Mouse (Mus musculus) liver, adult 2 months (tissue): ENCODE results near the gene 4931406P16Rik. TPM values are rescaled to one million over a fixed set of nuclear protein-coding genes. Genes with fewer than 3 reads are reported as not detected.
"Not testable (repeated sequence)": the region's sequence is repeated elsewhere in the genome, so short reads cannot be mapped to it uniquely, and the experiment has no call there.

Source experiments
- DNase-seq: peaks from one replicate; pipeline ENCODE4 v3.0.0-alpha.2; 2011; ENCODE audit warnings: low read depth, low spot score; ENCODE audit errors: extremely low read depth
- H3K27ac ChIP-seq: fragments of 200-500 bp; replicated peaks from 2 replicates; pipeline ENCODE4 v1.5.1; 2012; ENCODE audit warnings: low read depth, mild to moderate bottlenecking, control low read depth, inconsistent platforms, low read length; ENCODE audit not compliant: insufficient read depth
- H3K27me3 ChIP-seq: fragments of 200-500 bp; 2 replicates; pipeline ENCODE4 v1.6.1; 2012; ENCODE audit warnings: mild to moderate bottlenecking, moderate library complexity, low read length, inconsistent platforms; ENCODE audit not compliant: control insufficient read depth, insufficient read depth
- H3K36me3 ChIP-seq: fragments of 200-500 bp; 2 replicates; pipeline ENCODE4 v1.6.1; 2012; ENCODE audit warnings: low read length, inconsistent platforms; ENCODE audit not compliant: control insufficient read depth, insufficient read depth
- H3K4me1 ChIP-seq: fragments of 200-500 bp; 2 replicates; pipeline ENCODE4 v1.6.1; 2011; ENCODE audit warnings: low read length; ENCODE audit not compliant: control insufficient read depth, insufficient read depth
- H3K4me3 ChIP-seq: fragments of 200-500 bp; 2 replicates; pipeline ENCODE4 v1.5.1; 2011; ENCODE audit warnings: low read depth, mild to moderate bottlenecking, control low read depth, low read length, moderate library complexity; ENCODE audit not compliant: insufficient read depth
- H3K79me2 ChIP-seq: fragments of 200-500 bp; 2 replicates; pipeline ENCODE4 v1.6.1; 2012; ENCODE audit warnings: inconsistent platforms, mild to moderate bottlenecking, low read length, moderate library complexity; ENCODE audit not compliant: control insufficient read depth, insufficient read depth
- H3K9ac ChIP-seq: fragments of 200-500 bp; 2 replicates; pipeline ENCODE4 v1.6.1; 2012; ENCODE audit warnings: low read depth, mild to moderate bottlenecking, control low read depth, inconsistent platforms, low read length
- CTCF ChIP-seq: fragments of 200-500 bp; IDR thresholded peaks from 2 replicates; pipeline ENCODE4 v1.5.1; 2011; ENCODE audit warnings: low read depth, low read length, control low read depth
- POLR2A ChIP-seq: fragments of 200-500 bp; IDR thresholded peaks from 2 replicates; pipeline ENCODE4 v1.6.1; 2011; ENCODE audit warnings: low read length, control low read depth; ENCODE audit not compliant: insufficient read depth; ENCODE audit errors: extremely low read depth
- WGBS: fragments of 180-500 bp; shearing (Covaris S2); methylation state at CpG from one replicate; pipeline ENCODE4 v1.1.7; 2018; 5-methylcytosine and 5-hydroxymethylcytosine counted together
- polyA plus RNA-seq: library from polyadenylated mRNA; depleted of rRNA; stranded (reverse); fragments of >200 nt; gene quantifications from 2 replicates; pipeline ENCODE4 v1.2.3, GENCODE M21; 2012
- total RNA-seq: library from RNA; depleted of rRNA; stranded (reverse); fragments of >200 nt; gene quantifications from 2 replicates; pipeline ENCODE4 v1.2.3, GENCODE M21; 2014

Gene 4931406P16Rik
- total and polyA plus RNA-seq, 2 experiments: 10.1 to 11.7 TPM

- no peak for TF ChIP-seq CTCF
- TF ChIP-seq POLR2A: no peak
- Histone ChIP-seq H3K27ac (no peak overlapping the region), H3K36me3 (peaks cover 28% of the 10 kb centered on the region), H3K9ac (no peak overlapping the region), H3K79me2 (no peaks in the 10 kb centered on the region), H3K4me1 (peaks cover 14% of the 10 kb centered on the region), H3K27me3 (no peaks in the 10 kb centered on the region), H3K4me3 (no peak overlapping the region)
- WGBS: 92% methylated on average over 8 of the region's 8 CpGs
- no peak for DNase-seq
Measured at GRCm38 (mm10) chr7:34214644-34215043, 98.7 kb downstream of the 4931406P16Rik start.

GRCm38 (mm10) chr7:34213281-34213680, 100.1 kb downstream of the 4931406P16Rik start:
- Histone ChIP-seq H3K27me3 (no peaks in the 10 kb centered on the region), H3K79me2 (no peaks in the 10 kb centered on the region), H3K4me3 (no peak overlapping the region), H3K4me1 (peaks cover 14% of the 10 kb centered on the region), H3K9ac (no peak overlapping the region), H3K27ac (no peak overlapping the region), H3K36me3 (peaks cover 38% of the 10 kb centered on the region)
- TF ChIP-seq POLR2A: no peak
- TF ChIP-seq CTCF: no peak
- DNase-seq: no peak
- WGBS: 81% methylated on average over 7 of the region's 7 CpGs

DNA sequence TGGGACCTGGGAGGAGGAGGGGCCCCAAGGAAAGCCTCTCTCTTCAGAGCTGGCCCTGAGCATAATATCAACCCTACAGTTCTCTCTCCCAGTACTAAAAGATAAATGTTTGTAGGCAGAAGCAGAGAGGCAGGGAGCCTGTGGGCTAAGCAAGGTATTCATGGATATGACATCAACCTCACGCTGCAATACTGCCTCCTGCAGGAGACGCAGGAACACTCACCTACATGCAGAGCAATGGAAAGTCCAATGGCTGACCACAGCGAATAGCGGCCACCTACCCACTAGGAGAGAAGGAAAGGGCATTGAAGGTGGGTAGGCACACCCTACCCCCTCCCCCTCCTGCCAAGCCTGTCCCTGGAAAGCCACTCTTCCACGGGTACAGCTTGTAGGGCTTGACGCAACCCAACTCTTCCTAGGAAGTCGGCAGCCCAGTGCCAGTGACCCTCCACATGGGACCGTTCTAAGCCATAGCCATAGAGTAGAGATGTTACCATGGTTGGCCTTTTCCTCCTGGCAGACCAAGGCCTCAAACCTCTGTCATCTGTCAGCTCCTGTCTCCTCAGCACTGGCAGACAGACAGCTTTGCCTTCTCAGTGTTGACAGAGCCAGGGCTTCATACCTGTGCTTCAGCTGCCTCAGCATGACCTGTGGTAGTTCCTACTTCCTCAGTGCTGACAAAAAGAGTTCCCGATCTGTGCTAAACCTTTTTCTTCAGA, 105.2 kb downstream of the 4931406P16Rik start:
- no peak for DNase-seq
- TF ChIP-seq CTCF (peak; percentile 32; the same call in 1 of the 2 replicates), POLR2A (no peak)
- Histone ChIP-seq H3K4me3 (no peak overlapping the region), H3K36me3 (peaks cover 62% of the 10 kb centered on the region), H3K27ac (no peak overlapping the region), H3K79me2 (no peaks in the 10 kb centered on the region), H3K4me1 (no peaks in the 10 kb centered on the region; the same call in 1 of the 2 replicates), H3K9ac (no peak overlapping the region), H3K27me3 (no peaks in the 10 kb centered on the region)
- WGBS: 89% methylated on average over 9 of the region's 9 CpGs

GRCm38 (mm10) chr7:34206331-34206730, 107.0 kb downstream of the 4931406P16Rik start:
- Histone ChIP-seq H3K27ac (no peak overlapping the region), H3K9ac (no peak overlapping the region), H3K27me3 (no peaks in the 10 kb centered on the region), H3K4me1 (no peaks in the 10 kb centered on the region; the same call in 1 of the 2 replicates), H3K79me2 (no peaks in the 10 kb centered on the region), H3K4me3 (no peak overlapping the region), H3K36me3 (peaks cover 71% of the 10 kb centered on the region)
- WGBS: 95% methylated on average over 6 of the region's 6 CpGs
- no peak for DNase-seq
- TF ChIP-seq CTCF (no peak), POLR2A (no peak)

- not testable (repeated sequence) for H3K4me1 ChIP-seq, H3K9ac ChIP-seq, H3K27ac ChIP-seq, DNase-seq, H3K27me3 ChIP-seq, H3K4me3 ChIP-seq, H3K79me2 ChIP-seq
- 94% methylated on average over 10 of the region's 10 CpGs for WGBS
- H3K36me3 ChIP-seq: peaks cover 45% of the 10 kb centered on the region
Measured at GRCm38 (mm10) chr7:34202147-34202546, 111.2 kb downstream of the 4931406P16Rik start.

- no peak overlapping the region for H3K4me3 ChIP-seq
- H3K27me3 ChIP-seq: no peaks in the 10 kb centered on the region
- peaks cover 3% of the 10 kb centered on the region; the same call in 1 of the 2 replicates for H3K4me1 ChIP-seq
- 0 out of 2 replicates have a peak, but pooled peaks cover 2% of the 10 kb centered on the region for H3K79me2 ChIP-seq
- 93% methylated on average over 2 of the region's 2 CpGs for WGBS
- H3K27ac ChIP-seq: no peak overlapping the region
- TF ChIP-seq CTCF: no peak
- H3K36me3 ChIP-seq: peaks cover 33% of the 10 kb centered on the region
- no peak for DNase-seq
- H3K9ac ChIP-seq: no peak overlapping the region
Measured at GRCm38 (mm10) chr7:34200829-34201228, 112.5 kb downstream of the 4931406P16Rik start.
